Comparison of ENCODE assay signal across 8 mouse cellular contexts in the genomic region with DNA sequence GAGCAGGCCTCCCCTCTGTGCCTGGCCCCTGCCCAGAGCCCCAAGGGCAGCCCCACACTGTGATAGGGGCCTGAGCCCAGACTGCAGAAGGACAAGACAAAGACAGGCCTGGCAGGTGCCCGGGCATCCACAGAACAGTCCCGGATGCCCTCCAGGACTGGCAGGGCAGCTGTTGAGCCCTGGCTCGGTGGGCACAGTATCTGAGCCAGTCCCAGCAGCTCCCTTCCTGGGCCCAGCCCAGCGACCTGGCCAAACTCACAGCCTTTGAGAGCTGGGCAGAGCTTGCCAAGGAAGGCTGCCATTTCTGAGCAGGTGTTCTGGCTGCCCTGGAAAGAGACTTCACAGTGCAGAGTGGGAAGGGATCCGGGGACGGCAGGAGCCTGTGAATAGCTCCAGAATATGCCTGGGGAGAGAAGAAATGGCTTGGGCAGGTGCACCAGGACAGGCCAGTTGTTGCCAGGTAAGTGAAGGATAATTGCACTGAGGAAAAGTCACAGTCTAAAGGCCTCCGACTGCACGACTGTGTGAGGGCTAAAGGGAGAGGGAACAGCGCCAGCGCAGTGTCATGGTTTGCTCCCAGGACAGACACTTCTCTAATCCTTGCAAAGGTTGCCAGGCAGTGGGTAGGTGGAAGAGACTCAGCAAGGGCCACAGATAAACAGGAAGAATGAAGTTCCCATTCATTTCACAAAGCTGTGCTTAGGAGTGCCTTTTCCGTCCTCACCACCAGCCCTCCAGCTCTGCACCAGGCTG. TPM values are rescaled to one million over a fixed set of nuclear protein-coding genes. Genes with fewer than 3 reads are reported as not detected.
DNase-seq lines count a peak whose midpoint lies in the region; ATAC-seq and TF ChIP-seq lines count a peak whose summit lies in the region.

No protein-coding gene starts in this region.

- no peak overlapping the region for H3K4me2 ChIP-seq in hindbrain, embryonic 14.5 days (replicated peaks)

- no peak overlapping the region for H3K4me3 ChIP-seq in hindbrain, embryonic 14.5 days (replicated peaks; ENCODE audit: low read length)
- H3K4me3 ChIP-seq in lung, adult 2 months (replicated peaks; ENCODE audit: extremely low read depth, low read depth, low read length), result no peak overlapping the region

- H3K27me3 ChIP-seq in hindbrain, embryonic 14.5 days (ENCODE audit: control insufficient read depth, insufficient read depth, low read length), result no peaks in the 10 kb centered on the region

- H3K4me1 ChIP-seq in hindbrain, embryonic 14.5 days (replicated peaks; ENCODE audit: control insufficient read depth, insufficient read depth, low read length), result peaks cover 60% of the 10 kb centered on the region
- peaks cover 12% of the 10 kb centered on the region for H3K4me1 ChIP-seq in lung, adult 2 months (ENCODE audit: control insufficient read depth, insufficient read depth, low read length)

- 67% methylated on average over 11 of the region's 11 CpGs for WGBS in hindbrain, embryonic 14.5 days
- 53% methylated on average over 11 of the region's 11 CpGs for WGBS in lung, adult 2 months

- no peak for TF ChIP-seq POLR2A in lung, adult 2 months (IDR thresholded peaks at IDR 0.05; ENCODE audit: borderline replicate concordance, extremely low read depth, low read depth, low read length)

- H3K27ac ChIP-seq in hindbrain, embryonic 14.5 days, result peak overlapping the region; percentile 50

- no peak overlapping the region for H3K9ac ChIP-seq in hindbrain, embryonic 14.5 days

- no peak for TF ChIP-seq CTCF in lung, adult 2 months (IDR thresholded peaks at IDR 0.05; ENCODE audit: insufficient read depth, low read length)

- DNase-seq in adrenal gland, postnatal 14 days, result peak; percentile 17
- DNase-seq in adrenal gland, postnatal 4 days (ENCODE audit: low spot score in 2 of 2), result no peak
- DNase-seq in gastrocnemius, adult 18-20 months (ENCODE audit: low spot score), result peak; percentile 84
- DNase-seq in hindbrain, embryonic 14.5 days (ENCODE audit: low spot score), result no peak
- DNase-seq in lung, postnatal 14 days, result no peak
- no peak for DNase-seq in left cerebral cortex, postnatal 14 days (ENCODE audit: low spot score in 2 of 2)
- DNase-seq in lung, adult 2 months, result no peak

- intact Hi-C loops in left cerebral cortex, postnatal 14 days (cut with DNase I), result loop anchor here (5.0 kb wide), 1 partner anchor 68 kb away; no protein-coding TSS in a partner anchor

- ATAC-seq in cerebellum, adult (ENCODE audit: insufficient number of reproducible peaks, low FRiP score, low TSS enrichment), result peak; percentile 54
- ATAC-seq in hindbrain, embryonic 14.5 days (ENCODE audit: low FRiP score), result peak; percentile 44; the same call in 1 of the 2 replicates

- no peaks in the 10 kb centered on the region for H3K9me3 ChIP-seq in hindbrain, embryonic 14.5 days (ENCODE audit: control insufficient read depth, low read length)

- peaks cover 16% of the 10 kb centered on the region; the same call in 1 of the 2 replicates for H3K36me3 ChIP-seq in hindbrain, embryonic 14.5 days (replicated peaks; ENCODE audit: control insufficient read depth, insufficient read depth)

RNA-seq across cellular contexts. Expression of gene BC034090, which starts 34.1 kb away (rescaled TPM):
- total RNA-seq in adrenal gland, postnatal 14 days (2021), result 26.9 and 32.3 TPM in 2 replicates
- total RNA-seq in adrenal gland, postnatal 4 days (2021), result 10 to 100 TPM; 34.2 to 36.5 TPM
- 1 to 10 TPM in 1 of 2 experiments, under 1 TPM in 1; 0.64 to 1.5 TPM for total RNA-seq in gastrocnemius, adult 18-20 months (2021)
- polyA plus RNA-seq in hindbrain, embryonic 14.5 days (2014; fragmentation: Nextera tagmentation; extraction: Ambion mirVana), result 4.0 and 4.1 TPM in 2 replicates
- 1 to 10 TPM; 6.0 to 8.5 TPM for total RNA-seq in left cerebral cortex, postnatal 14 days (2021)
- polyA plus RNA-seq in lung, adult 2 months (2012; rRNA removed), result 9.3 and 9.9 TPM in 2 replicates

RNA-seq across cellular contexts. Expression of gene Stx6, which starts 51.7 kb away (rescaled TPM):
- total RNA-seq in adrenal gland, postnatal 14 days (2021), result 48.4 and 59.5 TPM in 2 replicates
- total RNA-seq in adrenal gland, postnatal 4 days (2021), result 10 to 100 TPM; 72.5 to 76.7 TPM
- 10 to 100 TPM; 11.8 to 13.0 TPM for total RNA-seq in gastrocnemius, adult 18-20 months (2021)
- polyA plus RNA-seq in hindbrain, embryonic 14.5 days (2014; fragmentation: Nextera tagmentation; extraction: Ambion mirVana), result 113 and 117 TPM in 2 replicates
- total RNA-seq in left cerebral cortex, postnatal 14 days (2021), result 10 to 100 TPM; 92.7 to 94.2 TPM
- 81.6 and 83.1 TPM in 2 replicates for polyA plus RNA-seq in lung, adult 2 months (2012; rRNA removed)

Comparison
In these comparisons a context has a peak if more than half of its experiments do, and no peak if none do; other contexts are left out.
1. DNase-seq: peak in adrenal gland, postnatal 14 days (single experiment) and gastrocnemius, adult 18-20 months (single experiment); none in adrenal gland, postnatal 4 days (0 of 2), hindbrain, embryonic 14.5 days (single experiment), lung, postnatal 14 days (single experiment), left cerebral cortex, postnatal 14 days (0 of 2) and lung, adult 2 months (single experiment).